Mouse (Mus musculus) megakaryocyte, adult 5-6 weeks (primary cell): Measurements from ENCODE around the gene Gatb. TPM values are rescaled to one million over a fixed set of nuclear protein-coding genes. Genes with fewer than 3 reads are reported as not detected.

ENCODE experiments used
- ATAC-seq: 2 replicates; pipeline ENCODE4 v1.8.0; 2016; ENCODE audit warnings: mild to moderate bottlenecking, inconsistent platforms; ENCODE audit not compliant: poor library complexity, severe bottlenecking
- total RNA-seq, 2 experiments: library from RNA; stranded (forward) in 1 of 2; stranded (reverse) in 1 of 2; fragments of 153-499, 151-499 nt in 1 of 2; fragments of 221-1000, 200-1000 nt in 1 of 2; gene quantifications; 2 replicates each; pipeline versions ENCODE4 v1.2.3 to v1.2.4; 2015 to 2017

The Gatb gene
- total RNA-seq, 2 experiments from 2014 or later = 6.8 to 9.3 TPM

- no peak for ATAC-seq
Observed at GRCm38 (mm10) chr3:85592640-85593252, 18.8 kb downstream of the Gatb start.

GRCm38 (mm10) chr3:85594452-85594851, 20.5 kb downstream of the Gatb start:
- no peak for ATAC-seq

- no peak for ATAC-seq
Observed at GRCm38 (mm10) chr3:85599526-85599925, 25.6 kb downstream of the Gatb start.

GRCm38 (mm10) chr3:85601841-85602305, 28.0 kb downstream of the Gatb start:
- no peak for ATAC-seq

GRCm38 (mm10) chr3:85603811-85604210, 29.9 kb downstream of the Gatb start:
- no peak for ATAC-seq

GRCm38 (mm10) chr3:85606912-85607311, 33.0 kb downstream of the Gatb start:
- ATAC-seq = no peak

GRCm38 (mm10) chr3:85607753-85608152, 33.8 kb downstream of the Gatb start:
- ATAC-seq = no peak

GRCm38 (mm10) chr3:85616389-85616788, 42.5 kb downstream of the Gatb start:
- no peak for ATAC-seq

- ATAC-seq = no peak
Observed at GRCm38 (mm10) chr3:85618885-85619284, 45.0 kb downstream of the Gatb start.

- ATAC-seq = no peak
Observed at GRCm38 (mm10) chr3:85619345-85619744, 45.4 kb downstream of the Gatb start.

GRCm38 (mm10) chr3:85619751-85620150, 45.8 kb downstream of the Gatb start:
- ATAC-seq = no peak

- no peak for ATAC-seq
Observed at GRCm38 (mm10) chr3:85629895-85630510, 56.1 kb downstream of the Gatb start.

GRCm38 (mm10) chr3:85633733-85634132, 59.8 kb downstream of the Gatb start:
- ATAC-seq = no peak

- ATAC-seq = no peak
Observed at GRCm38 (mm10) chr3:85634389-85635125, 60.6 kb downstream of the Gatb start.

GRCm38 (mm10) chr3:85635126-85635419, 61.2 kb downstream of the Gatb start:
- ATAC-seq = no peak

- ATAC-seq = no peak
Observed at GRCm38 (mm10) chr3:85635591-85635990, 61.7 kb downstream of the Gatb start.

GRCm38 (mm10) chr3:85636716-85637447, 63.0 kb downstream of the Gatb start:
- no peak for ATAC-seq

- no peak for ATAC-seq
Observed at GRCm38 (mm10) chr3:85641751-85642150, 67.8 kb downstream of the Gatb start.

- ATAC-seq = no peak
Observed at GRCm38 (mm10) chr3:85644814-85645213, 70.9 kb downstream of the Gatb start.

GRCm38 (mm10) chr3:85645517-85646004, 71.6 kb downstream of the Gatb start:
- no peak for ATAC-seq

- ATAC-seq = no peak
Observed at GRCm38 (mm10) chr3:85649176-85649575, 75.3 kb downstream of the Gatb start.
